Mouse (Mus musculus): ENCODE results near the gene Ehd4. TPM values are rescaled to one million over a fixed set of nuclear protein-coding genes. Genes with fewer than 3 reads are reported as not detected.
A peak's percentile ranks its signal among the peaks of the same experiment; 100 is the strongest.

The Ehd4 gene
- polyA plus RNA-seq, 1 experiment from 2014 or later: 11.9 TPM

DNA sequence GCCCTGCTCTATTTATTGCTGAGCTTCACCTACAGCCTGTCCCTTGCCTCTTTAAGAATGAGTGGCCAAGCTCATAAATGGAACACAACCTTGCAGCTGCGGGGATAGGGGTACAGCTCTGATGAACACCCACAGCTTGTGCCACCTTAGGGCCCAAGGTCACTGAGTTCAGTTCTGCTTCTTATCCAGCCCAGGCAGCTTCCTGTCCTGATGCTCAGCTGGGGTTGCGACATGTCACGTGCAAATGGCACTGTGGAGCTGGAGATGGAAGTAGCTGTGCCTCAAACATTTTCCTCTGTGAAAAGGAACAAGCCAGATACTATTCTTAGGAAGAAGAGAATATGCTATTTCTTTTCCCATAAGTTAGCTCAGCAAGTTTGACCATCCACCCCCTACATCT lies 54.5 kb downstream of the Ehd4 start:
- H3K27me3 ChIP-seq (ENCODE audit: control insufficient read depth, insufficient read depth, low read length): no peaks in the 10 kb centered on the region
- no peaks in the 10 kb centered on the region for H3K36me3 ChIP-seq (ENCODE audit: control insufficient read depth, insufficient read depth, low read length)
- DNase-seq (no peak), ATAC-seq (ENCODE audit: low FRiP score, low TSS enrichment) (no peak)
- no peak overlapping the region for H3K9ac ChIP-seq (replicated peaks; ENCODE audit: low read length)
- H3K27ac ChIP-seq (replicated peaks; ENCODE audit: low read depth, low read length): no peak overlapping the region
- WGBS: 89% methylated on average over 3 of the region's 3 CpGs
- H3K4me1 ChIP-seq (ENCODE audit: control insufficient read depth, insufficient read depth, low read length): no peaks in the 10 kb centered on the region
- no peak overlapping the region for H3K4me2 ChIP-seq (ENCODE audit: low read length)
- H3K4me3 ChIP-seq (replicated peaks; ENCODE audit: low read depth, low read length): no peak overlapping the region
- no peaks in the 10 kb centered on the region for H3K9me3 ChIP-seq (ENCODE audit: control insufficient read depth, low read length)

DNA sequence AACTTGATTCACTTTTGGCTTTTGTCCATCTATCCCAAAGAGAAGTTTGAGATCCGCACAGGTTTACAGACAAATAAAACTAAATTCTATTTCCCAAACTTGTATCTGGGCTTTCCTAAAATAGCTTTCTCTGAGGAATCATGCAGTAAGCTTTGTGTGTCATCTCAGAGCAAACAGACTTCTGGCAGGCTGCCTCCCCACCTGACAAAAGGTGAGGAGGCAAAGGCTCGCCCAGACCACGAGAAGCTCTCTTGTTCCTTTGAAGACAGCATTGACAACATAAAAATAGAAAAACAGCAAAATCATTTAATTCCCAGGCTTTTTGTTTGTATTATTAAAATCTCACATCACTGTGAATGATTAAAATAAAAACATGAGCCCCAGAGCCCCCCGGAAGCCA lies 55.1 kb downstream of the Ehd4 start:
- Histone ChIP-seq H3K36me3 (ENCODE audit: control insufficient read depth, insufficient read depth, low read length) (no peaks in the 10 kb centered on the region), H3K4me2 (ENCODE audit: low read length) (no peak overlapping the region), H3K9me3 (ENCODE audit: control insufficient read depth, low read length) (no peaks in the 10 kb centered on the region), H3K27ac (replicated peaks; ENCODE audit: low read depth, low read length) (no peak overlapping the region), H3K9ac (replicated peaks; ENCODE audit: low read length) (no peak overlapping the region), H3K4me3 (replicated peaks; ENCODE audit: low read depth, low read length) (no peak overlapping the region), H3K4me1 (ENCODE audit: control insufficient read depth, insufficient read depth, low read length) (no peaks in the 10 kb centered on the region), H3K27me3 (ENCODE audit: control insufficient read depth, insufficient read depth, low read length) (no peaks in the 10 kb centered on the region)
- ATAC-seq (ENCODE audit: low FRiP score, low TSS enrichment) (no peak), DNase-seq (no peak)
- WGBS: 90% methylated on average over 4 of the region's 4 CpGs

DNA sequence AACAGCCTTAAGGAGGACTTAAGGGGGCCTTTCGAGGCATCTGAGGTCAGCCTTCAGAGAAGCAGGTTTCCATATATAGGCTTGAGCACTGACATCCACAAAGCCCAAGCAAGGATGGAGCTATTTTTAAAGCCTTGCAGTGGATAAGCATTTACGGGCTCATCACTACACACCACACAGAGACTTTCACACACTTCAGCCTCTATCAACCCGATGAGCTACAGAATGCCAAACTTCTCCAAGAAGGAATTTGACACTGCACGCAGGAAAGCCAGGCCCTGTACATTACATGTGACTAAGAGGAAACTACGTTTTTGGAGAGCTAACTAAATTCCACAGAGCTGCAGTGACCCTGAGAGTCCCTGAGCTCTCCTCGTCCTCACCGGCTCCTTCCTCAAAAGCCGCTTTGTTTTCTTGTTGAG lies 55.6 kb downstream of the Ehd4 start:
- WGBS: 82% methylated on average over 8 of the region's 8 CpGs
- no peak overlapping the region for H3K9ac ChIP-seq (replicated peaks; ENCODE audit: low read length)
- H3K27ac ChIP-seq (replicated peaks; ENCODE audit: low read depth, low read length): no peak overlapping the region
- ATAC-seq (ENCODE audit: low FRiP score, low TSS enrichment): no peak
- H3K9me3 ChIP-seq (ENCODE audit: control insufficient read depth, low read length): no peaks in the 10 kb centered on the region
- DNase-seq: no peak
- no peak overlapping the region for H3K4me3 ChIP-seq (replicated peaks; ENCODE audit: low read depth, low read length)
- no peak overlapping the region for H3K4me2 ChIP-seq (ENCODE audit: low read length)
- H3K36me3 ChIP-seq (ENCODE audit: control insufficient read depth, insufficient read depth, low read length): no peaks in the 10 kb centered on the region
- no peaks in the 10 kb centered on the region for H3K27me3 ChIP-seq (ENCODE audit: control insufficient read depth, insufficient read depth, low read length)
- H3K4me1 ChIP-seq (ENCODE audit: control insufficient read depth, insufficient read depth, low read length): no peaks in the 10 kb centered on the region

DNA sequence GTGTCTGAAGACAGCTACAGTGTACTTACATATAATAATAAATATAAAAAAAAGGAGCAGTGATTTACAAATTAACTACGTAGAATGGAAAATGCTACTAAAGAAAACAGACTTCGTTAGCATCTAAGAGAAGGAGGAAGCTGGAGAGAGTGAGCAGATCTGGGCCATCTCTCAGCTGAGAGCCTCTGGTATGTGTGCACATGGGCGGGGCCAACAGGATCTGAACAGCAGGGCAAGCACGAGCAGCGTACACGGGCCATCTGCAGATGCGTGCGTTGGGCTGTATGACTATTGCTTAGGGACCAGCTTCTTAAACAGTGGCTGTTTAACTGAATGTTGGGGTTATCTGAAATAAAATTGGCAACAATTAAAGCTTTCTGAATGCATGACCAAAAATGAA lies 56.5 kb downstream of the Ehd4 start:
- Histone ChIP-seq H3K27me3 (ENCODE audit: control insufficient read depth, insufficient read depth, low read length) (no peaks in the 10 kb centered on the region), H3K36me3 (ENCODE audit: control insufficient read depth, insufficient read depth, low read length) (no peaks in the 10 kb centered on the region), H3K9me3 (ENCODE audit: control insufficient read depth, low read length) (no peaks in the 10 kb centered on the region), H3K27ac (replicated peaks; ENCODE audit: low read depth, low read length) (no peak overlapping the region), H3K4me1 (ENCODE audit: control insufficient read depth, insufficient read depth, low read length) (no peaks in the 10 kb centered on the region), H3K4me2 (ENCODE audit: low read length) (no peak overlapping the region), H3K4me3 (replicated peaks; ENCODE audit: low read depth, low read length) (no peak overlapping the region), H3K9ac (replicated peaks; ENCODE audit: low read length) (no peak overlapping the region)
- no peak for DNase-seq
- 88% methylated on average over 8 of the region's 8 CpGs for WGBS
- ATAC-seq (ENCODE audit: low FRiP score, low TSS enrichment): no peak

DNA sequence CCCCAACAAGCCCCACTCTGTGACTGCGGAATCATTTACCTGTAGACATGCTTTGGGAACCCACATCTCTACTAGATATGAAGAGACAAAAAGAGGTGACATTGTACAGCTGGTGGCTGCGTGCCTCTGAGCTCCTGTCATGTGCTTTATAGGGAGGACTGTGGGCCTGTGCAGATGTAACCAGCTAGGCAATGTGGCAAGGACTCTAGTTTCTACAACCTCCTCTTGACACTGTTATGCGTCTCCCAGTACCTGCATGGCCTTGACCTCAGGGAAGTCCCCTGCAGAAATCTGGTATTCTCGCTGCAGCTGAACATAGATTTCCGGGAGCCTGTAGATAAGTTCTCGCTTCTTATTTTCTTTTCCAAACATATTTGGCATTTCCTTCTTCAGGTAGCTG lies 57.7 kb downstream of the Ehd4 start:
- 97% methylated on average over 6 of the region's 6 CpGs for WGBS
- no peak overlapping the region for H3K9ac ChIP-seq (replicated peaks; ENCODE audit: low read length)
- no peaks in the 10 kb centered on the region for H3K9me3 ChIP-seq (ENCODE audit: control insufficient read depth, low read length)
- H3K27ac ChIP-seq (replicated peaks; ENCODE audit: low read depth, low read length): no peak overlapping the region
- H3K36me3 ChIP-seq (ENCODE audit: control insufficient read depth, insufficient read depth, low read length): no peaks in the 10 kb centered on the region
- H3K4me1 ChIP-seq (ENCODE audit: control insufficient read depth, insufficient read depth, low read length): no peaks in the 10 kb centered on the region
- no peak overlapping the region for H3K4me3 ChIP-seq (replicated peaks; ENCODE audit: low read depth, low read length)
- no peak for ATAC-seq (ENCODE audit: low FRiP score, low TSS enrichment)
- no peak overlapping the region for H3K4me2 ChIP-seq (ENCODE audit: low read length)
- no peak for DNase-seq
- H3K27me3 ChIP-seq (ENCODE audit: control insufficient read depth, insufficient read depth, low read length): no peaks in the 10 kb centered on the region

DNA sequence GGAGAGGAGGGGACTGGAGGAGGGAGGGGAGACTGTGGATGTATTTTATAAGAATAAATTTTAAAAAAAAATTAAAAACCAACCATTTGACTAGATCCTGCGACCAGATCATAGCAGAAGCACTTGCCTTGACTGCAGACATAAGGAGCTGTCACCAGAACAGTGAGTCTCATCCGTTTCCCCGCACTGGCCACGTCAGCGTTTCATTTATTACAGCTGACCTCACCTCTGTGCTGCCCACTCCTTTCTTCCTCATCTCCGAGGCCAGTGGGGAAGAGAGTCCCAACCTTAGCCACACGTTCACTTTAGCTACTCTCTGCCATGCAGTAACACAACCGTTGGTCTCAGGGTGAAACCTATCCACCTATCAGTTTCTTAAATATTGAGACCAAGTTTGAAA lies 58.2 kb downstream of the Ehd4 start:
- DNase-seq: no peak
- WGBS: 87% methylated on average over 8 of the region's 8 CpGs
- no peak for ATAC-seq (ENCODE audit: low FRiP score, low TSS enrichment)

DNA sequence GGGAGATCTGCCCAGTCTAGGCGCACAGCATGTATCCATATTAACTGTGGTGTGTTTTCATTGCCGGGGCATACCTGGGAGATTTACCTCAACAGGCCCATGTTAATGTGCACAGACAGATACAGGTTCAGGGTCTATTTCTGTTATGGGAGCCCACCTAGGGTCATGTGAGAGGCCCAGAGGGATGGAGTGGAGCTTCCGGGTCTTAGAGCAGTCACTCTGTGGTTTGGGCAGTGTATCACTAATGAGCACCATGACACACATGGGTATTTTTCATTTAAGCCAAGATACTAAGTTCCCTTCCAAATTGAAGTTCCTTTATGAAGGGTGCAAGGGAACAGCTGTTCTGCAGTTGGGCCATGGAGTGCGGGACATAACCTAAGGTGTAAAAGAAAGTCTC lies 59.2 kb downstream of the Ehd4 start:
- Histone ChIP-seq H3K27ac (replicated peaks; ENCODE audit: low read depth, low read length) (no peak overlapping the region), H3K27me3 (ENCODE audit: control insufficient read depth, insufficient read depth, low read length) (no peaks in the 10 kb centered on the region), H3K9ac (replicated peaks; ENCODE audit: low read length) (no peak overlapping the region), H3K4me2 (ENCODE audit: low read length) (no peak overlapping the region), H3K9me3 (ENCODE audit: control insufficient read depth, low read length) (no peaks in the 10 kb centered on the region), H3K4me1 (ENCODE audit: control insufficient read depth, insufficient read depth, low read length) (no peaks in the 10 kb centered on the region), H3K4me3 (replicated peaks; ENCODE audit: low read depth, low read length) (no peak overlapping the region), H3K36me3 (ENCODE audit: control insufficient read depth, insufficient read depth, low read length) (no peaks in the 10 kb centered on the region)
- 97% methylated on average over 4 of the region's 4 CpGs for WGBS
- ATAC-seq (ENCODE audit: low FRiP score, low TSS enrichment) (no peak), DNase-seq (no peak)

More for the DNA sequence above, 58.2 kb downstream of the Ehd4 start:
- Histone ChIP-seq H3K9ac (replicated peaks; ENCODE audit: low read length) (no peak overlapping the region), H3K9me3 (ENCODE audit: control insufficient read depth, low read length) (no peaks in the 10 kb centered on the region), H3K4me1 (ENCODE audit: control insufficient read depth, insufficient read depth, low read length) (no peaks in the 10 kb centered on the region), H3K27ac (replicated peaks; ENCODE audit: low read depth, low read length) (no peak overlapping the region), H3K36me3 (ENCODE audit: control insufficient read depth, insufficient read depth, low read length) (no peaks in the 10 kb centered on the region), H3K27me3 (ENCODE audit: control insufficient read depth, insufficient read depth, low read length) (no peaks in the 10 kb centered on the region), H3K4me2 (ENCODE audit: low read length) (no peak overlapping the region), H3K4me3 (replicated peaks; ENCODE audit: low read depth, low read length) (no peak overlapping the region)

DNA sequence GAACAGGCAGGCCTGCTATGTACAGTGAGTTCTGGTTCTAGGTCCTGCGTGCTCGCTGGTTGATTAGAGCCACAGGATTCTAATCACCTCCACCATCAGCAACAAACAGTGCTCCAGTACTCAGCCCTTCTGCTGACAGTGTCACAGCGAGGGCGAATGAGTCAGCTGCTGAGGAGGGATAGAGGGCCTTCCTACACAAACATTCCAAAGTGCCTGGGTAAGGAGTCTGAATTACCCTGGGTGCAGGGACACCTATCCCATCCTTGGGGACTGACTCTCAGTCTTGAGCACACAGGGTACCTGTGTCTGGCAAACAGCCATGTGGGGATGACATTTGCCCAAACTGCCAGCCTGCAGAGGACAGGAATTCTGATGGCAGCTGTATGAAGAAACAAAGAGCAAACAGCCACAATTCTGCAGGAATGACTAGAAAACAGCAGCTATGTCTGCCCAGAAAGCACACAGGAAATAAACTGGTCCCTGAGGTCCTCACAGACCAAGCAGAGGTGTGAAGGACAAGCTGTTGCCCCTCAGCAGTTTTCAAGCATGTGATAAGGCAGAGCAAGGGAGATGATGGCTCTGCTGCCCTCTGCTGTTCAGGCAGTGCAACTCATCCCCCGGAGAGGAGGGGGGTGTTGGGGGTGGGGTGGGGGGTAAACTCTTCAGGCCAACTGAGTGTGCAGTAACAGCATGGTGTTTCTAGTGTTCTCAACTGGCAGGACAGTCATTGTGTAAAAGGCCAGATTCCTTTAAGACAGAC lies 60.6 kb downstream of the Ehd4 start:
- ATAC-seq (ENCODE audit: low FRiP score, low TSS enrichment) (no peak), DNase-seq (peak; percentile 63)
- Histone ChIP-seq H3K4me3 (replicated peaks; ENCODE audit: low read depth, low read length) (no peak overlapping the region), H3K4me1 (ENCODE audit: control insufficient read depth, insufficient read depth, low read length) (no peaks in the 10 kb centered on the region), H3K9ac (replicated peaks; ENCODE audit: low read length) (no peak overlapping the region), H3K36me3 (ENCODE audit: control insufficient read depth, insufficient read depth, low read length) (no peaks in the 10 kb centered on the region), H3K27me3 (ENCODE audit: control insufficient read depth, insufficient read depth, low read length) (no peaks in the 10 kb centered on the region), H3K4me2 (ENCODE audit: low read length) (no peak overlapping the region), H3K9me3 (ENCODE audit: control insufficient read depth, low read length) (no peaks in the 10 kb centered on the region), H3K27ac (replicated peaks; ENCODE audit: low read depth, low read length) (no peak overlapping the region)
- 74% methylated on average over 5 of the region's 5 CpGs for WGBS

DNA sequence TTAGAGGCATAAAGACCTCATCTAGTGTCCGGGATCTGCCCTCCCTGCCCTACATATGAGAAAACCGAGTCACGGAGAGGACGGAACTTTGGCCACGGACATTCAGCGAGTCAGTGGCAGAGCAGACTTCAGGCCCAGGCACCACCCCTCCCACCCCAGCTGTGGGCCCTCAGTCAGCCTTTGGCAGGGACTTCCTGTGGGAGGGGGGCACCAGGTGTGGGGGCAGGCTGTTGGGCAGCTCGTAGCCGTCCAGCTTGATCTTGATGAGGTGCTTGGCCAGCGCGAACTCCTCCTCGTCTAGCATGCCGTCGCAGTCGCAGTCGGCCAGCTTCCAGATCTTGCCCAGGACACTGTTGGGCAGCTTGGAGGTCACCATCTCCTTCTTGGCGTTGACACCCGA lies 63.4 kb downstream of the Ehd4 start:
- Histone ChIP-seq H3K9me3 (ENCODE audit: control insufficient read depth, low read length) (no peaks in the 10 kb centered on the region), H3K36me3 (ENCODE audit: control insufficient read depth, insufficient read depth, low read length) (no peaks in the 10 kb centered on the region), H3K27me3 (ENCODE audit: control insufficient read depth, insufficient read depth, low read length) (no peaks in the 10 kb centered on the region), H3K4me1 (ENCODE audit: control insufficient read depth, insufficient read depth, low read length) (no peaks in the 10 kb centered on the region), H3K9ac (replicated peaks; ENCODE audit: low read length) (no peak overlapping the region), H3K4me3 (replicated peaks; ENCODE audit: low read depth, low read length) (no peak overlapping the region), H3K27ac (replicated peaks; ENCODE audit: low read depth, low read length) (no peak overlapping the region), H3K4me2 (ENCODE audit: low read length) (no peak overlapping the region)
- 95% methylated on average over 17 of the region's 17 CpGs for WGBS
- DNase-seq: no peak
- no peak for ATAC-seq (ENCODE audit: low FRiP score, low TSS enrichment)

All from midbrain, embryonic 14.5 days (tissue).